Mouse (Mus musculus) G1E (cell line): ENCODE measurements around the gene Vdr. TPM values are rescaled to one million over a fixed set of nuclear protein-coding genes. Genes with fewer than 3 reads are reported as not detected.

Experiments used
- ATAC-seq: 2 replicates; pipeline ENCODE4 v1.8.0; 2016; ENCODE audit warnings: mild to moderate bottlenecking; ENCODE audit not compliant: insufficient number of reproducible peaks, poor library complexity, low FRiP score, severe bottlenecking; ENCODE audit errors: extremely low read depth
- DNase-seq: peaks from one replicate; pipeline ENCODE4 v3.0.0; 2012; ENCODE audit warnings: low spot score
- H3K27me3 ChIP-seq: 2 replicates; pipeline ENCODE4 v1.6.1; 2012; ENCODE audit warnings: mild to moderate bottlenecking, low read length, inconsistent platforms; ENCODE audit not compliant: insufficient read depth
- H3K36me3 ChIP-seq: replicated peaks from 2 replicates; pipeline ENCODE3; 2012; ENCODE audit warnings: mild to moderate bottlenecking, inconsistent platforms
- H3K4me1 ChIP-seq: 2 replicates; pipeline ENCODE4 v1.6.1; 2012; ENCODE audit warnings: low read depth, low read length, inconsistent platforms, mixed read lengths; ENCODE audit not compliant: insufficient read depth
- H3K4me3 ChIP-seq: 2 replicates; pipeline ENCODE4 v1.5.1; 2012; ENCODE audit warnings: low read depth, mild to moderate bottlenecking, inconsistent platforms, low read length, moderate library complexity, mixed read lengths
- H3K9me3 ChIP-seq: replicated peaks from 2 replicates; pipeline ENCODE4 v1.6.1; 2012; ENCODE audit warnings: inconsistent platforms
- CTCF ChIP-seq: IDR thresholded peaks from 2 replicates; pipeline ENCODE4 v1.5.1; 2012; ENCODE audit warnings: low read depth, low read length, inconsistent platforms, mixed read lengths
- GATA1 ChIP-seq: IDR thresholded peaks from 2 replicates; pipeline ENCODE4 v1.6.1; 2012; ENCODE audit warnings: borderline replicate concordance, low read length, inconsistent platforms, mixed read lengths
- GATA2 ChIP-seq: IDR thresholded peaks from 2 replicates; pipeline ENCODE4 v1.6.1; 2012; ENCODE audit warnings: low read depth, low read length, inconsistent platforms, borderline replicate concordance
- POLR2AphosphoS5 ChIP-seq: IDR thresholded peaks from 2 replicates; pipeline ENCODE4 v1.6.1; 2012; ENCODE audit warnings: low read depth, low read length, inconsistent platforms; ENCODE audit not compliant: insufficient replicate concordance
- TAL1 ChIP-seq: conservative IDR thresholded peaks from 2 replicates; pipeline ENCODE4 v1.6.1; 2012; ENCODE audit warnings: low read depth, low read length, inconsistent platforms, mixed read lengths
- polyA plus RNA-seq: library from polyadenylated mRNA; stranded (reverse); fragments of >175 nt; gene quantifications from 2 replicates; pipeline ENCODE4 v1.2.3, GENCODE M21; 2012
- total RNA-seq, 2 experiments: library from RNA; stranded (forward) in 1 of 2; stranded (reverse) in 1 of 2; fragments of 200-1000 nt in 1 of 2; fragments of >200 nt in 1 of 2; fragmentation: Nextera tagmentation in 1 of 2; gene quantifications; 2 replicates each; pipeline ENCODE4 v1.2.3; 2014 to 2017

The Vdr gene
- total and polyA plus RNA-seq, 3 experiments: 0.09 to 0.45 (median 0.33) TPM

DNA sequence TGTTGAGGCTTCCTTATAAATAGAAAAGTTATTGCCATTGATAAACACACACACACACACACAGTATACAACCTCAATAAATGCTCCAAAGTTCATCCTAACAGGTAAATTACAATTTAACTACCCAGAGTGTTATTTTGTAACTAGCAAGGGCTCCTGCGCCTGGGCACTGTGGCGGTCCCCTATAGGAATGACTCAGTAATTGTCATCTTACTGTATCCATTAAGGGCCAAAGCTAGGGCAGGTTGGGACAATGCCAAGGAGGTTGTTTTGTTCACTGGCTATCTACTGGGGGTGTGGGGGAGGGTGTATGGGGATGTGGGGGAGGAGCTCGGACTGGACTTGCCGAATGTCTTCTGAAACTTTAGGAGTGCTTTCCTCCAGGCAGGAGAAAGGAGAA is 16.6 kb upstream of the Vdr start:
- no peak for TF ChIP-seq POLR2AphosphoS5
- TF ChIP-seq GATA2: no peak
- TF ChIP-seq TAL1: no peak
- TF ChIP-seq GATA1: no peak
- TF ChIP-seq CTCF: no peak
- ATAC-seq: no peak
- H3K9me3 ChIP-seq: no peaks in the 10 kb centered on the region
- H3K36me3 ChIP-seq: no peaks in the 10 kb centered on the region
- peaks cover 15% of the 10 kb centered on the region for H3K27me3 ChIP-seq
- no peak overlapping the region for H3K4me3 ChIP-seq
- H3K4me1 ChIP-seq: no peaks in the 10 kb centered on the region
- DNase-seq: no peak

DNA sequence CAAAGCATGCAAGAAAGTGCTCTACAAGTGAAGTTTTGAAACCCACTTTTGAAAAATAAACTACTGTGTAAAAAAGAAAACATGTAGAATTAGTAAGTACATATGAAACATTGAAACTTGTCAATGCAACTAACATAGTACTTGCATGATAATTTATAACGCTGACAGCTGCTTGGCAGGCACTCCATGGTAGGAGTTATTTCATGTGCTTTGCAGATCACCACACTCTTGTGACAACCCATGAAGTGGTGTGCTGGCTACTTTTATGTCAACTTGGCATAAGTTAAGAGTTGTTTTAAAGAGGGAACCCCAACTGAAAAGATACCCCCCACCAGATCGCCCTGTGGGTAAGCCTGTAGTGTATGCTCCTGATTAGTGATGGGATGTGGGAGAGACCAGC is 12.0 kb upstream of the Vdr start:
- Histone ChIP-seq H3K9me3 (no peaks in the 10 kb centered on the region), H3K4me1 (no peaks in the 10 kb centered on the region), H3K4me3 (no peak overlapping the region), H3K27me3 (no peaks in the 10 kb centered on the region), H3K36me3 (no peaks in the 10 kb centered on the region)
- ATAC-seq (no peak), DNase-seq (no peak)
- TF ChIP-seq GATA2 (no peak), GATA1 (no peak), CTCF (no peak)

DNA sequence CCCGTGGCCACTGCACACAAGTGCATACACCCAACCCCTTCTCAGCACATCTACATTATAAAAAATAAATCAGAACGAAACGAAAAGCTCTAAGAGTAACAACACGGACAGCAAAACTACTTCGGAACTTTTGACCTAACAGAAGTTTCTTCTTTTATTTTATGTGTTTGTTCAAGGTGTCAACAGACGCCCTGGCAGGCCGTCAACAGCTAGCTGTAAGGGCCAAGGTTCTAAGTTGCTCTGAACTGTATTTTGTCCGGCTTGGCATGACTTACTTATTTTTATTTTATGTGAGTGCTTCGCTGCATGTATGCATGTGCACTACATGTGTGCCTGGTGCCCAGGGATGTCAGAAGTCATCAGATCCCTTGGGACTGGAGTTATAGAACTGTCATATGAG is 11.4 kb upstream of the Vdr start:
- Histone ChIP-seq H3K36me3 (no peaks in the 10 kb centered on the region), H3K4me1 (no peaks in the 10 kb centered on the region), H3K9me3 (no peaks in the 10 kb centered on the region), H3K27me3 (peaks cover 5% of the 10 kb centered on the region; the same call in 1 of the 2 replicates), H3K4me3 (no peak overlapping the region)
- no peak for DNase-seq
- no peak for ATAC-seq
- TF ChIP-seq POLR2AphosphoS5 (no peak), GATA1 (no peak), CTCF (no peak), TAL1 (no peak), GATA2 (no peak)

DNA sequence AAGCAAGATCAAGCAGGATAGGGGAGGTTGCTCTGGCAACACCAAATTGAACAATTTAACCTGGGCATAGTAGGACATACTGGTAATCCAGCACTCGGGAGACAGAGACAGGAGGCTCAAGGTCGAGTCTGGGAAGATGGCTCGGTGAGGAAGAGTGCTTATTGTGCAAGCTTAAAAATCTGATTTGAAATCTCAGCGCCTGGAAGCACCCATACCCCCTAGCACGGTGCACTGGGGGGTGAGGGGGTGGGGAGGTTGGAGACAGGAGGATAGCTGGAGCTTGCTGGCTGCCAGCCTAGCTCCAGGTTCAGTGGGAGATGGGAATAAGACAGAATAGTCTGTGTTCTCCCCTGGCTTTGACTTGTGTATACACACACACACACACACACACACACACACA is 9.9 kb upstream of the Vdr start:
- Histone ChIP-seq H3K27me3 (peaks cover 8% of the 10 kb centered on the region), H3K36me3 (no peaks in the 10 kb centered on the region), H3K4me1 (no peaks in the 10 kb centered on the region), H3K9me3 (no peaks in the 10 kb centered on the region), H3K4me3 (no peak overlapping the region)
- no peak for DNase-seq
- ATAC-seq: no peak
- no peak for TF ChIP-seq GATA2
- no peak for TF ChIP-seq CTCF
- no peak for TF ChIP-seq TAL1

DNA sequence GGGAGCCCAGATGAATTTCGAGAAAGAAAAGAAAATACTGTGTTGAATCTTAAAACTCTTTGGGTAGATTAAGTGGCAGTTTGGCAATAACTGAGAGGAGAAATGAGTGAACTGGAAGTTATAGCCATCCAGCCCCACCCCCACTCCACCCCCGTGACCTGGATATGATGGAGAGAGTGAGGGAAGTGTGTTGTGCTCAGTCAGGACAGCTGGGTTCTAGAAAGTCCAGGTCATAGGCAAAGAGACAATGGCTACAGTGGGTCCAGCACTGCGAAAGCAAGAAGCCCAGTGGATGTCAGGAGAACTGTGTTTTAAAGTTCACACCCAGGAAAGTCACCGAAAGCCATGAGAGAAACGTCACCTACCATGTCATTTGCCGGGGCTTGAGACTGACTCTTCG is 8.8 kb upstream of the Vdr start:
- Histone ChIP-seq H3K27me3 (peaks cover 12% of the 10 kb centered on the region), H3K4me3 (no peak overlapping the region), H3K9me3 (no peaks in the 10 kb centered on the region), H3K4me1 (no peaks in the 10 kb centered on the region), H3K36me3 (no peaks in the 10 kb centered on the region)
- no peak for DNase-seq
- ATAC-seq: no peak
- TF ChIP-seq TAL1: no peak
- no peak for TF ChIP-seq GATA1
- TF ChIP-seq GATA2: no peak
- no peak for TF ChIP-seq CTCF
- TF ChIP-seq POLR2AphosphoS5: no peak

DNA sequence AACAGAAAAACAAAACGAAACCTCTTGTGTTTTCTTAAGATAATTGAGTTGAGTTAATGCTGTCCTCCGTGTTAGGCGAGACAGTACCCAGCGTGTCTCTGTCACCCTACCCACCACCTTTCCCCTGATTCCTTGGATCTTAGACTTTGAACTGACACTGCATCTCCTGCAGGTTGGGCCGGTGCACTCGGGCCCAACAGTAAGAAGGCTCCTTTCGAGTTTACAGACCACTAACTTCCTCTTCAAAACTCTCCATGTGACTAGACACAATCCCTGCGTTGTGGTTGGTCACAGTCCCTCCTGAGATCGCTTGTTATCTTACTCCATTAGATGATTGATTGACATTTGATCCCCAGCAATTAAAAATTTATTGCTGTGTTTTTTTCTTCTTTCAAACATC is 7.6 kb upstream of the Vdr start:
- no peak overlapping the region for H3K4me3 ChIP-seq
- no peak for ATAC-seq
- H3K27me3 ChIP-seq: peaks cover 21% of the 10 kb centered on the region
- no peaks in the 10 kb centered on the region for H3K9me3 ChIP-seq
- H3K4me1 ChIP-seq: no peaks in the 10 kb centered on the region
- H3K36me3 ChIP-seq: no peaks in the 10 kb centered on the region
- TF ChIP-seq GATA2 (no peak), CTCF (no peak), GATA1 (no peak), POLR2AphosphoS5 (no peak), TAL1 (no peak)
- no peak for DNase-seq

DNA sequence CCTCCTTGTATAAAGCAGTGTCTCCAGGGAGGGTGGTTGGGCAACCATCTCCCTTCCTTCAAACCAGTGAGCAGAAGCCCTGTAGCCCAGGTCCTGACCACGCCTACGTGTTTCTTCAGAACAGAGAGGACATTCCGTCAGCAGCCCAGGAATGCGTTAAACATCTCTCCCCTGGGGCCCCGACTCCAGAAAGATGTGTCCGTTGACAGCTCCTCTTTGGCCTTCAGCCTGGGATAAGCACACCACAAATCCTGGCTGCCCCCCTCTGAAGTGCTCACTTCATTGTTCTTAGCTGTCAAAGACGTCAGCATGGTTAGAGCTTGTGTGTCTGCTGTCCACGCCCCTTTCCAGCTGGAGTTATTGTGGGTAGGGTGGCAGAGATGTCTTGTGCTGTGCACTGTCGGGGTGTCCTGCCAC is 3.9 kb upstream of the Vdr start:
- Histone ChIP-seq H3K27me3 (peaks cover 35% of the 10 kb centered on the region), H3K9me3 (no peaks in the 10 kb centered on the region), H3K4me1 (no peaks in the 10 kb centered on the region), H3K4me3 (no peak overlapping the region), H3K36me3 (no peaks in the 10 kb centered on the region)
- TF ChIP-seq POLR2AphosphoS5: no peak
- no peak for DNase-seq
- no peak for ATAC-seq
